Comparison of ENCODE assay signal across 8 mouse cellular contexts in the genomic region with DNA sequence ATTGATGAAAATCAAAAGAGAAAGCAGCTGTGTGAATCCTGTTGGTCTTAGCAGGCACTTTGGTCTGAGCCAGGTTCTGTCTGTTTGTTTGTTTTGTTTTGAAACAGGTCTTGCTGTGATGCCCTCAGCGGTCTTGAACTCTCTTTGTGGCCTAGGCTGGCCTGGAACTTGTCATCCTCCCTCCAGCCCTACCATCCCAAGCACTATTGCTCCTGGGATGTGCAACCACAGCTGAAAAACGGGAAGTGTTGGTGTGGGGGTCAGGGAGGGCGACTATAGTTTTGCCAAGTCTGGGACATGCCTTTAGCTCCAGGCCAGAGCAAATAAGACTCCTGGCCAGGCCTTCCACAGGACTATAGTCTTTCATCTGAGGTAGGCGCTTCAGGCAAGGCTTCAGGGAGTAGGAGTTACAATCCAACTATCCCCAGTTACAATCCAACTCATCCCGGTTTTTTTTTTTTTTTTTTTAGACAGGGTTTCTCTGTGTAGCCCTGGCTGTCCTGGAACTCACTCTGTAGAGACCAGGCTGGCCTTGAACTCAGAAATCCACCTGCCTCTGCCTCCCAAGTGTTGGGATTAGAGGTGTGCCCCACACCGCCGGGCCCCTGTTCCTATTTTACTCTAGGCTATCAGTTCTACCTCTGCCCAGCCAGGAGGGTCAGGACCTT. TPM values are rescaled to one million over a fixed set of nuclear protein-coding genes. Genes with fewer than 3 reads are reported as not detected.
DNase-seq lines count a peak whose midpoint lies in the region; ATAC-seq and TF ChIP-seq lines count a peak whose summit lies in the region.

No protein-coding gene starts in this region.

- peak overlapping the region; percentile 85 for H3K9ac ChIP-seq in lung, embryonic 16.5 days (ENCODE audit: low read length)
- peak overlapping the region; percentile 77 for H3K9ac ChIP-seq in embryonic facial prominence, embryonic 13.5 days

- TF ChIP-seq POLR2A in olfactory bulb, adult 2 months (IDR thresholded peaks at IDR 0.05; ENCODE audit: insufficient read depth, low read depth, low read length): no peak

- peaks cover 34% of the 10 kb centered on the region for H3K4me1 ChIP-seq in lung, embryonic 16.5 days (replicated peaks; ENCODE audit: control insufficient read depth, insufficient read depth, low read length)
- H3K4me1 ChIP-seq in embryonic facial prominence, embryonic 13.5 days: peaks cover 36% of the 10 kb centered on the region
- peaks cover 44% of the 10 kb centered on the region for H3K4me1 ChIP-seq in limb, embryonic 10.5 days
- H3K4me1 ChIP-seq in olfactory bulb, adult 2 months (ENCODE audit: control insufficient read depth, insufficient read depth, low read length): peaks cover 16% of the 10 kb centered on the region

- WGBS in lung, embryonic 16.5 days: 13% methylated on average over 7 of the region's 7 CpGs
- WGBS in embryonic facial prominence, embryonic 13.5 days: 38% methylated on average over 7 of the region's 7 CpGs
- WGBS in limb, embryonic 10.5 days: 44% methylated on average over 7 of the region's 7 CpGs
- WGBS in olfactory bulb, adult 2 months: 36% methylated on average over 7 of the region's 7 CpGs

- peak overlapping the region; percentile 88 for H3K27ac ChIP-seq in lung, embryonic 16.5 days (ENCODE audit: low read length)
- H3K27ac ChIP-seq in embryonic facial prominence, embryonic 13.5 days: peak overlapping the region; percentile 93
- peak overlapping the region; percentile 90 for H3K27ac ChIP-seq in limb, embryonic 10.5 days
- H3K27ac ChIP-seq in olfactory bulb, adult 2 months (ENCODE audit: insufficient read depth, low read depth, low read length): peak overlapping the region; percentile 87

- H3K27me3 ChIP-seq in lung, embryonic 16.5 days (ENCODE audit: control insufficient read depth, insufficient read depth, low read depth, low read length): no peaks in the 10 kb centered on the region
- no peaks in the 10 kb centered on the region for H3K27me3 ChIP-seq in embryonic facial prominence, embryonic 13.5 days
- H3K27me3 ChIP-seq in limb, embryonic 10.5 days (ENCODE audit: low read depth, poor library complexity, severe bottlenecking): no peaks in the 10 kb centered on the region

- no peak for DNase-seq in lung, adult 18-20 months
- no peak for DNase-seq in limb, embryonic 10.5 days (ENCODE audit: low spot score)
- no peak for DNase-seq in MN1 (ENCODE audit: low spot score)
- no peak for DNase-seq in cerebellum, postnatal 10 days

- 0 out of 2 replicates have a peak, but pooled peaks have one; percentile 1 for ATAC-seq in lung, embryonic 16.5 days (ENCODE audit: low read depth)
- no peak for ATAC-seq in embryonic facial prominence, embryonic 13.5 days (ENCODE audit: insufficient number of reproducible peaks, insufficient read depth, low FRiP score, low TSS enrichment, low read depth)
- no peak for ATAC-seq in monocyte, adult 5-6 weeks (replicated peaks; ENCODE audit: insufficient number of reproducible peaks, low FRiP score, low TSS enrichment, poor library complexity, severe bottlenecking)

- TF ChIP-seq CTCF in olfactory bulb, adult 2 months (IDR thresholded peaks at IDR 0.05; ENCODE audit: insufficient read depth, low read depth, low read length): no peak

- H3K4me2 ChIP-seq in lung, embryonic 16.5 days (ENCODE audit: low read depth, low read length): peak overlapping the region; percentile 64
- H3K4me2 ChIP-seq in embryonic facial prominence, embryonic 13.5 days: peak overlapping the region; percentile 69

- H3K4me3 ChIP-seq in lung, embryonic 16.5 days (ENCODE audit: low read length): peak overlapping the region; percentile 67
- peak overlapping the region; percentile 55 for H3K4me3 ChIP-seq in embryonic facial prominence, embryonic 13.5 days
- peak overlapping the region; percentile 67 for H3K4me3 ChIP-seq in limb, embryonic 10.5 days
- H3K4me3 ChIP-seq in olfactory bulb, adult 2 months (ENCODE audit: insufficient read depth, low read depth, low read length): peak overlapping the region; percentile 93

- 0 out of 2 replicates have a peak, but pooled peaks cover under 1% of the 10 kb centered on the region for H3K36me3 ChIP-seq in lung, embryonic 16.5 days (ENCODE audit: control insufficient read depth, insufficient read depth, low read length)
- 0 out of 2 replicates have a peak, but pooled peaks cover 3% of the 10 kb centered on the region for H3K36me3 ChIP-seq in embryonic facial prominence, embryonic 13.5 days
- H3K36me3 ChIP-seq in limb, embryonic 10.5 days: peaks cover 9% of the 10 kb centered on the region

- H3K9me3 ChIP-seq in lung, embryonic 16.5 days (ENCODE audit: control insufficient read depth, low read length): no peaks in the 10 kb centered on the region
- H3K9me3 ChIP-seq in embryonic facial prominence, embryonic 13.5 days: no peaks in the 10 kb centered on the region
- H3K9me3 ChIP-seq in limb, embryonic 10.5 days (replicated peaks): no peaks in the 10 kb centered on the region

RNA-seq across cellular contexts. Expression of gene Pml, which starts 0.7 kb away (rescaled TPM):
- 20.4 and 21.6 TPM in 2 replicates for polyA plus RNA-seq in lung, embryonic 16.5 days (2015; fragmentation: Nextera tagmentation; extraction: Ambion mirVana)
- 14.4 and 15.2 TPM in 2 replicates for polyA plus RNA-seq in embryonic facial prominence, embryonic 13.5 days (2015; fragmentation: Nextera tagmentation; extraction: Ambion mirVana)
- 20.5 and 21.0 TPM in 2 replicates for polyA plus RNA-seq in limb, embryonic 10.5 days (2016; fragmentation: Nextera tagmentation; extraction: Ambion mirVana)
- polyA plus RNA-seq in olfactory bulb, adult 2 months (2012; ENCODE audit: insufficient read depth, insufficient read length, low replicate concordance, missing spikeins): not detected in 2 replicates
- 6.6 to 23.5 TPM (median 15.6 TPM) in 3 replicates for total RNA-seq in monocyte, adult 5-6 weeks (2017)

RNA-seq across cellular contexts. Expression of gene Stoml1, which starts 4.1 kb away (rescaled TPM):
- polyA plus RNA-seq in lung, embryonic 16.5 days (2015; fragmentation: Nextera tagmentation; extraction: Ambion mirVana): 28.7 and 28.8 TPM in 2 replicates
- 43.1 and 45.0 TPM in 2 replicates for polyA plus RNA-seq in embryonic facial prominence, embryonic 13.5 days (2015; fragmentation: Nextera tagmentation; extraction: Ambion mirVana)
- 21.8 and 26.1 TPM in 2 replicates for polyA plus RNA-seq in limb, embryonic 10.5 days (2016; fragmentation: Nextera tagmentation; extraction: Ambion mirVana)
- not detected in 2 replicates for polyA plus RNA-seq in olfactory bulb, adult 2 months (2012; ENCODE audit: insufficient read depth, insufficient read length, low replicate concordance, missing spikeins)
- 11.3 to 14.2 TPM (median 13.0 TPM) in 3 replicates for total RNA-seq in monocyte, adult 5-6 weeks (2017)

RNA-seq across cellular contexts. Expression of gene Islr2, which starts 44.8 kb away (rescaled TPM):
- polyA plus RNA-seq in lung, embryonic 16.5 days (2015; fragmentation: Nextera tagmentation; extraction: Ambion mirVana): 0.25 and 0.38 TPM in 2 replicates
- 0.76 and 1.4 TPM in 2 replicates for polyA plus RNA-seq in embryonic facial prominence, embryonic 13.5 days (2015; fragmentation: Nextera tagmentation; extraction: Ambion mirVana)
- polyA plus RNA-seq in limb, embryonic 10.5 days (2016; fragmentation: Nextera tagmentation; extraction: Ambion mirVana): 0.11 TPM in 1 of 2 replicates, not detected in the other
- not detected in 2 replicates for polyA plus RNA-seq in olfactory bulb, adult 2 months (2012; ENCODE audit: insufficient read depth, insufficient read length, low replicate concordance, missing spikeins)
- total RNA-seq in monocyte, adult 5-6 weeks (2017): 0.10 to 0.11 TPM in 2 of 3 replicates, not detected in the other

RNA-seq across cellular contexts. Expression of gene Islr, which starts 44.8 kb away (rescaled TPM):
- 79.4 and 79.9 TPM in 2 replicates for polyA plus RNA-seq in lung, embryonic 16.5 days (2015; fragmentation: Nextera tagmentation; extraction: Ambion mirVana)
- 75.6 and 79.6 TPM in 2 replicates for polyA plus RNA-seq in embryonic facial prominence, embryonic 13.5 days (2015; fragmentation: Nextera tagmentation; extraction: Ambion mirVana)
- polyA plus RNA-seq in limb, embryonic 10.5 days (2016; fragmentation: Nextera tagmentation; extraction: Ambion mirVana): 9.5 and 33.2 TPM in 2 replicates
- not detected in 2 replicates for polyA plus RNA-seq in olfactory bulb, adult 2 months (2012; ENCODE audit: insufficient read depth, insufficient read length, low replicate concordance, missing spikeins)
- total RNA-seq in monocyte, adult 5-6 weeks (2017): not detected in 3 replicates

Comparison
In these comparisons a context has a peak if more than half of its experiments do, and no peak if none do; other contexts are left out.
1. RNA of gene Stoml1, which starts 4.1 kb away (polyA plus RNA-seq): 43.1 to 45.0 TPM in embryonic facial prominence, embryonic 13.5 days, 28.7 to 28.8 TPM in lung, embryonic 16.5 days and 21.8 to 26.1 TPM in limb, embryonic 10.5 days; not detected in olfactory bulb, adult 2 months; every median in the first group is over 10 times any median in the second.
2. Peak in every context shown above with its lines, with median percentiles within 50 percentile points of each other: H3K27ac ChIP-seq and H3K4me3 ChIP-seq.